Mouse (Mus musculus): ENCODE measurements around the gene Gm11060.

Gm11060 gene

GRCm38 (mm10) chr2:105122216-105122615 lies 30.4 kb downstream of the Gm11060 start:
- DNase-seq: no peak

- DNase-seq: no peak
Observed at GRCm38 (mm10) chr2:105122886-105123285, 31.1 kb downstream of the Gm11060 start.

- DNase-seq: no peak
Observed at GRCm38 (mm10) chr2:105123431-105123830, 31.6 kb downstream of the Gm11060 start.

GRCm38 (mm10) chr2:105123881-105124280 lies 32.1 kb downstream of the Gm11060 start:
- DNase-seq: no peak

- DNase-seq: no peak
Observed at GRCm38 (mm10) chr2:105124391-105124790, 32.6 kb downstream of the Gm11060 start.

- DNase-seq: no peak
Observed at GRCm38 (mm10) chr2:105125205-105125604, 33.4 kb downstream of the Gm11060 start.

GRCm38 (mm10) chr2:105125641-105126040 lies 33.8 kb downstream of the Gm11060 start:
- no peak for DNase-seq

- peak; percentile 47 for DNase-seq
Observed at GRCm38 (mm10) chr2:105126279-105126678, 34.5 kb downstream of the Gm11060 start, which contains the start of gene Wt1. Gene Wt1 (plus strand): TSS chr2:105126529.

GRCm38 (mm10) chr2:105126691-105127530 lies 35.1 kb downstream of the Gm11060 start:
- no peak for DNase-seq

- no peak for DNase-seq
Observed at GRCm38 (mm10) chr2:105127531-105128480, 36.0 kb downstream of the Gm11060 start.

- no peak for DNase-seq
Observed at GRCm38 (mm10) chr2:105128564-105128963, 36.7 kb downstream of the Gm11060 start.

- DNase-seq: peak; percentile 25
Observed at GRCm38 (mm10) chr2:105130351-105131060, 38.7 kb downstream of the Gm11060 start.

GRCm38 (mm10) chr2:105131061-105131810 lies 39.4 kb downstream of the Gm11060 start:
- DNase-seq: no peak

- no peak for DNase-seq
Observed at GRCm38 (mm10) chr2:105131811-105132100, 39.9 kb downstream of the Gm11060 start.

GRCm38 (mm10) chr2:105132300-105132699 lies 40.5 kb downstream of the Gm11060 start:
- DNase-seq: no peak

GRCm38 (mm10) chr2:105132933-105133795 lies 41.3 kb downstream of the Gm11060 start:
- no peak for DNase-seq

GRCm38 (mm10) chr2:105134296-105134695 lies 42.5 kb downstream of the Gm11060 start:
- DNase-seq: peak; percentile 38

- DNase-seq: no peak
Observed at GRCm38 (mm10) chr2:105139471-105139870, 47.7 kb downstream of the Gm11060 start.

- DNase-seq: no peak
Observed at GRCm38 (mm10) chr2:105141371-105141770, 49.6 kb downstream of the Gm11060 start.

Measured in liver (tissue).